Mouse (Mus musculus) neural tube, embryonic 15.5 days (tissue): ENCODE measurements at regions not wholly inside any gene's neighbourhood (a gene's known extent, or its start where the extent isn't known, plus 50 kb on each side); places are given as distances from the start of the nearest gene placed in this dataset.

ENCODE experiments used
- ATAC-seq: fragments of 200-750 bp; cut with Nextera tagmentation; 2 replicates; pipeline ENCODE4 v1.8.0; 2017; ENCODE audit warnings: mild to moderate bottlenecking, moderate TSS enrichment, moderate library complexity; ENCODE audit not compliant: low FRiP score
- H3K27ac ChIP-seq: fragments of 300-500 bp; sonication (generic); replicated peaks from 2 replicates; pipeline ENCODE4 v1.5.1; 2015; ENCODE audit warnings: mild to moderate bottlenecking, inconsistent platforms
- H3K27me3 ChIP-seq: fragments of 300-500 bp; sonication (generic); replicated peaks from 2 replicates; pipeline ENCODE4 v1.6.1; 2015; ENCODE audit warnings: inconsistent platforms
- H3K36me3 ChIP-seq: fragments of 300-500 bp; sonication (generic); 2 replicates; pipeline ENCODE4 v1.6.1; 2015; ENCODE audit warnings: inconsistent platforms
- H3K4me1 ChIP-seq: fragments of 300-500 bp; sonication (generic); 2 replicates; pipeline ENCODE4 v1.6.1; 2015; ENCODE audit warnings: inconsistent platforms
- H3K4me2 ChIP-seq: fragments of 300-500 bp; sonication (generic); 2 replicates; pipeline ENCODE4 v1.6.1; 2015; ENCODE audit warnings: inconsistent platforms, mild to moderate bottlenecking, moderate library complexity
- H3K4me3 ChIP-seq: fragments of 300-500 bp; sonication (generic); replicated peaks from 2 replicates; pipeline ENCODE4 v1.5.1; 2015; ENCODE audit warnings: mild to moderate bottlenecking, inconsistent platforms
- H3K9ac ChIP-seq: fragments of 300-500 bp; sonication (generic); replicated peaks from 2 replicates; pipeline ENCODE4 v1.6.1; 2015; ENCODE audit warnings: mild to moderate bottlenecking, inconsistent platforms
- H3K9me3 ChIP-seq: fragments of 300-500 bp; sonication (generic); replicated peaks from 2 replicates; pipeline ENCODE4 v1.6.1; 2016; ENCODE audit warnings: inconsistent platforms
- WGBS: fragments of 180-500 bp; shearing (Covaris S2); methylation state at CpG from one replicate; pipeline ENCODE4 v1.1.7; 2015; ENCODE audit warnings: mixed read lengths; 5-methylcytosine and 5-hydroxymethylcytosine counted together

DNA sequence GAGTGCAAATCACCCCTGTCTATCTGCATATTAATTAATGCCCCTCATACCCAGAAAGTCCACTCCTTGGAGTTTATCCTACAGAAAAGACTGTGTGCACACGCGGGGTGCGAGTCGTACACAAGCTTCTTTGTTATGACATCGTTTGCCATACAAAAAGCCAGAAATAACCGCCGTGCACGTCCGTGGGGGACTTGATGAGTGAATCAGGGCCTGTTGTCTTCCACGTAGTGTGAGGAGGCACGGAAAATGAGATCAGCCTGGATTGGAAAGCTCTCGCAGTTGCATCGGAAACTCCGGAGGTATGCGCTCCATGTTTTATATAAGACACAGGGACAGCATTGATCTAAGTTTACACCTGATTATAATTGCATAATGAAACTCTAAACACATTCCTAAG lies 120.3 kb downstream of the Etnk1 start:
- H3K27me3 ChIP-seq: no peaks in the 10 kb centered on the region
- no peak overlapping the region for H3K4me2 ChIP-seq
- H3K27ac ChIP-seq: no peak overlapping the region
- no peak overlapping the region for H3K9ac ChIP-seq
- no peak overlapping the region for H3K4me3 ChIP-seq
- H3K36me3 ChIP-seq: no peaks in the 10 kb centered on the region
- H3K4me1 ChIP-seq: no peaks in the 10 kb centered on the region
- ATAC-seq: no peak
- no peaks in the 10 kb centered on the region for H3K9me3 ChIP-seq
- WGBS: 73% methylated on average over 15 of the region's 15 CpGs

DNA sequence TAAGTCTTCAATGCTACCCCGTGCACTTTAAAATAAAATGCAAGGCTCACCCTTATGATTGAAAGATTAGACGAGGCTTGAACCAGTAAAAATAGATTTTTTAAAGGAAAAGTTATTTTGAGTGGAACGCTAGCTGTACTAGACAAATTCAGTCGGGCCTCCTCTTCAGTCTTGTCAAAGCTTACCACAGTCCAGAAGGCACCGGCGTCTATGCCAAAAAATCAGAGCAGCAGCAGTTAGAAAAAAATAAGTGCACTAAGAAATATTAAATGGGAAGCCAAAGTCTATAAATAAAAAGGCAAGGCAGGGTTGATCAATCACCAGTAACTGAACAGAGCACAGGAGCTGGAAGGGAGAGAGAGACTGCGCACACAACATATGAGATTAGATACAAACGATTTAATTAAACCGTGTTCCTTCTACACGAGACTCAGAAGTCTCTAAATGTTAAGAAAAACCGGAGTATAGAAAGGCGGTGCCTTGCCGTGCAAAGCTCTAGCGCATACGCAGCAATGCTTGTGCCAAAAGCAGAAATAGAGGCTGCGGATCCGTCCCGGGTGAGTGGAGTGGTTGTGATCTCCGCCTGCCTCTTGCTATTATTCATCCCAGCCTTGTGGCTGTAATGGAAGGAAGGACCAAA lies 121.6 kb downstream of the Etnk1 start:
- 83% methylated on average over 19 of the region's 19 CpGs for WGBS
- no peaks in the 10 kb centered on the region for H3K36me3 ChIP-seq
- no peak overlapping the region for H3K27ac ChIP-seq
- no peak overlapping the region for H3K4me2 ChIP-seq
- H3K4me3 ChIP-seq: no peak overlapping the region
- no peaks in the 10 kb centered on the region for H3K27me3 ChIP-seq
- no peak overlapping the region for H3K9ac ChIP-seq
- no peaks in the 10 kb centered on the region for H3K4me1 ChIP-seq
- no peak for ATAC-seq
- no peaks in the 10 kb centered on the region for H3K9me3 ChIP-seq

DNA sequence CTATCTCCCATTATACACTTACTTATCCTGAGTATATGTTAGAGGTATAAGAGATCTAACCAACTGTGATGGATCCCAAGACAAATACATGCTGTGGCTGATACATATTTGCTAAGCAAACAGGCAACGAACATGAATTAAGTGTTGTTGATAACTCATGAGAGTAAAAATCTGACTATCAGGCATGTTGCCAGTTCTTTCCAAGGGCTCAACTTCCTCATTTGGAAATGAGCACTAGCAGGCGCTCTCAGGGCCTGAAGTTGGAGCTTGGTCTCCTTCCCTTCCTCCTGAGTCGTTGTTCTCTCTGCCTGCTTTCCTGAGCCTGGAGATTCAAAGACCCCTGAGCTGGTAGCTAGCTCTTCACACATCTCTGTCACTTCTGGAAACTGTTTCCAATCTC lies 126.6 kb downstream of the Etnk1 start:
- Histone ChIP-seq H3K36me3 (no peaks in the 10 kb centered on the region), H3K4me3 (no peak overlapping the region), H3K4me1 (no peaks in the 10 kb centered on the region), H3K4me2 (no peak overlapping the region), H3K9ac (no peak overlapping the region), H3K27me3 (no peaks in the 10 kb centered on the region), H3K27ac (no peak overlapping the region), H3K9me3 (no peaks in the 10 kb centered on the region)
- no peak for ATAC-seq
- 88% methylated on average over 3 of the region's 3 CpGs for WGBS

DNA sequence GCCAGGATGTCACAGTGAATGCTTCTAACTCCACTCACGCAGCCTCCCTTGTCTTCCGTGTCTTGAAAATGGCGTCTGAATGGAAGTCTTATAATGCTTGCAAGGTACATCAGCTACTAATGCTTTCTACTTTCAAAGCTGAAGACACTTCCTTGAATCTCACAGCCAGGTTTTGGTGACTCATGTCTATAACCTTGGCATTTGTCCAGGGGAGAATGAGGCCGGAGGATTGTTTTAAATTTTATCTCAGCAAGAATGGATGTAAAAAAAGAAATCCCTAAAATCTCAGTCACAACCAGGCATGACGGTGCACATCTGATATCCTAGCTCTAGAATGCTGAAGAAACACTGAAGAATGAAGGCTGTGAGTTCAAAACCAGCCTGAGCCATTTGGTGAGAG lies 131.4 kb downstream of the Etnk1 start:
- Histone ChIP-seq H3K4me1 (no peaks in the 10 kb centered on the region), H3K4me3 (no peak overlapping the region), H3K27ac (no peak overlapping the region), H3K4me2 (no peak overlapping the region), H3K27me3 (no peaks in the 10 kb centered on the region), H3K9ac (no peak overlapping the region), H3K9me3 (no peaks in the 10 kb centered on the region), H3K36me3 (no peaks in the 10 kb centered on the region)
- WGBS: 91% methylated on average over 5 of the region's 5 CpGs
- ATAC-seq: no peak

DNA sequence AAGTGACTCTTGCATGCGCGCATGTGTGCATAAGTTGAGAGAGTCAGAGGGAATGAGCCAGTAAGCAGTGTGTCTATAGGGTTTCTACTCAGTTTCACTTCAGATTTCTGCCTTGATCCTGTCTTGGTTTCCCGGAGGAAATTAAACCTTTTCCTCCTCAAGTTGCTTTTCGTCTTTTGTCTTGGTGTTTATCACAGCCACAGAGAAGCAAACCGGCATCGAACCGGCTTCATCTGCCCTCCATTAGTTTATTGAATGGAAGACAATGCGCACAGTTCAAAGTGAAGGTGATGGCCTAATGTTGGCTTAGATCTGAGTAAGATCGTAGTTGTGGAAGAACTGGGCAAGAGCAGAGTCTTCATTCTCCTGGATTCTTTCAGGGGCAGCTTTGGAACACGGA lies 134.4 kb downstream of the Etnk1 start:
- no peak overlapping the region for H3K9ac ChIP-seq
- H3K4me1 ChIP-seq: no peaks in the 10 kb centered on the region
- 97% methylated on average over 10 of the region's 10 CpGs for WGBS
- H3K27me3 ChIP-seq: no peaks in the 10 kb centered on the region
- H3K27ac ChIP-seq: no peak overlapping the region
- H3K9me3 ChIP-seq: no peaks in the 10 kb centered on the region
- H3K36me3 ChIP-seq: no peaks in the 10 kb centered on the region
- H3K4me3 ChIP-seq: no peak overlapping the region
- H3K4me2 ChIP-seq: no peak overlapping the region
- no peak for ATAC-seq

DNA sequence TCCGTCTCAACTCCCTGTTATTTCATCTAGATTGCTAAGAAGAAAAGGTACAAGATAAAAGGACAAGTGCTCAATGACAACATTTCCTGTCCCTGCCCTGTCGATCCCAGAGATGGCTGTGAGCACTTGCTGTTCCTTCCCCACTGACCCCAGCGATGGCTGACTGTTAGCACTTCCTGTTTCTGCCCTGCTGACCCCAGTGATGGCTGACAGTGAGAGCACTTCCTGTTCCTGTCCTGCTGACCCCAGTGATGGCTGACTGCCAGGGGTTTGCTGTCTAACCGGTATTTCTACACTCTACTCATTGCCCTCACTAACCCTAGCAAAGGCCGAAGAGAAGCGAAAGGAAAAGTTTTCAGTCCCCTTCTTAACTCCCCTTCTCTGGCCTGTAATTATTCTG lies 140.3 kb downstream of the Etnk1 start:
- Histone ChIP-seq H3K4me1 (no peaks in the 10 kb centered on the region), H3K36me3 (no peaks in the 10 kb centered on the region), H3K27ac (no peak overlapping the region), H3K9ac (no peak overlapping the region), H3K27me3 (no peaks in the 10 kb centered on the region), H3K9me3 (no peaks in the 10 kb centered on the region), H3K4me2 (no peak overlapping the region), H3K4me3 (no peak overlapping the region)
- WGBS: 78% methylated on average over 6 of the region's 6 CpGs
- no peak for ATAC-seq

DNA sequence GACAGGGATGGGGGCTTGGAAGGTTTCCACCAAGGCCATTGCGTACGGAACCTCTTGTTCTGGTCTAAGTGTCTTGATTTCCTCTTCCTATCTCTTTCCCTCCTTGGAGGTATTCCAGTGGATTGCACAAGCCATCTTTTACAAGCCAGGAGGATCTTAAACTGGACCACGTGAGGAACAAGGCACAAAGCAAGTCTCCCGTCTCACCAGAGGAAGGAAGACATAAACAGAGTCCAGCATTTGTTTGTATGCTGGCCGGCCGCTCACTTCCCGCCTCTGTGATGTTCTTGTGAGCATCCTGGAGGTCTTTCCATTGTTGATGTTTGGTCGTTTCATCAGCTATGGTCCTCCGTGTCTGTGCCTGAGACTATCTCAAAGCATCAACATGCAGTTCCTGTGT lies 148.8 kb downstream of the Etnk1 start:
- H3K9me3 ChIP-seq: no peaks in the 10 kb centered on the region
- H3K9ac ChIP-seq: no peak overlapping the region
- H3K27me3 ChIP-seq: no peaks in the 10 kb centered on the region
- H3K36me3 ChIP-seq: no peaks in the 10 kb centered on the region
- H3K4me2 ChIP-seq: no peak overlapping the region
- H3K4me1 ChIP-seq: no peaks in the 10 kb centered on the region
- ATAC-seq: no peak
- no peak overlapping the region for H3K4me3 ChIP-seq
- WGBS: 85% methylated on average over 9 of the region's 9 CpGs
- no peak overlapping the region for H3K27ac ChIP-seq

DNA sequence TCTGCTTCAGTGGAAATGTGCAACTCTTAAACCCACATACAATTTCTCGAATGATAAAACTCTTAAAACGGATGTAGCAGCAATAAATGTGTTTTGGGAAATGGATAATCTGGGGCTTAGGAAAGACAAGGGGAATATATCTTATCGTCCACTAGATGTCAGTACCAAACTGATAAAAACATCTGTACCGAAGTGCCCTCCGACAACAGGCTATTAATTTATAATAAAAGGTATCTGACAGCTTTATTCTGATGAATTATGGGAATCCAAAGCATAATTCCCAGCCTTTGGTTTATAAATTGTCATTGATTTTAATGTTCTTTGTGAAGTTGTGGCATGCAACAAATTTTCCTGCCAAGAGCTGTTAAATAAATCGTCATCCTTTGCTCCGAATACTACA lies 153.4 kb downstream of the Etnk1 start:
- peak; percentile 59; the same call in 1 of the 2 replicates for ATAC-seq
- 40% methylated on average over 7 of the region's 7 CpGs for WGBS
- no peaks in the 10 kb centered on the region for H3K9me3 ChIP-seq
- no peak overlapping the region for H3K27ac ChIP-seq
- no peak overlapping the region for H3K4me3 ChIP-seq
- peak overlapping the region; percentile 13; the same call in 1 of the 2 replicates for H3K4me2 ChIP-seq
- H3K27me3 ChIP-seq: no peaks in the 10 kb centered on the region
- H3K9ac ChIP-seq: no peak overlapping the region
- no peaks in the 10 kb centered on the region for H3K36me3 ChIP-seq
- peaks cover 6% of the 10 kb centered on the region for H3K4me1 ChIP-seq

DNA sequence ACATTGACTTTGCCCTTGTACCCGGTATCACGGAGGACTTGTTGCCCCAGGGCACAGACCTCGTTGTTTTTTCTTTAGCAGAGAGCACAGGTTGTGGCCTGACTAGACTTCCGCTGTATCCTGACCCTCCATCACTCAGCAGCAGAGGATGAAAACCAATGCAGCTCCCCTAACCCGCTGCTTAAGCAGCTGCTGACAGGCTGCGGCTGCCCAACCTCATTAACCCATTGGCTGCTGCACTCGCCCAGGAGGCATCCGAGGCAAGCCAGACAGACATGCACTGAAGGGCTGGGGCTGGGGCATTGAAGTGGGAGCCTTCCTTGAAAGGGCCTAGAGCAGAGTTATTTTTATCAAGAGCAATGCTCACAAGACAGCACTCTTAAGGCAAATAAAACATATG lies 157.6 kb downstream of the Etnk1 start:
- Histone ChIP-seq H3K27me3 (no peaks in the 10 kb centered on the region), H3K36me3 (no peaks in the 10 kb centered on the region), H3K27ac (no peak overlapping the region), H3K9me3 (no peaks in the 10 kb centered on the region), H3K9ac (peak overlapping the region; percentile 17; the same call in 1 of the 2 replicates), H3K4me3 (no peak overlapping the region), H3K4me1 (peaks cover 6% of the 10 kb centered on the region), H3K4me2 (no peak overlapping the region)
- ATAC-seq: peak; percentile 38; the same call in 1 of the 2 replicates
- 14% methylated on average over 8 of the region's 8 CpGs for WGBS

DNA sequence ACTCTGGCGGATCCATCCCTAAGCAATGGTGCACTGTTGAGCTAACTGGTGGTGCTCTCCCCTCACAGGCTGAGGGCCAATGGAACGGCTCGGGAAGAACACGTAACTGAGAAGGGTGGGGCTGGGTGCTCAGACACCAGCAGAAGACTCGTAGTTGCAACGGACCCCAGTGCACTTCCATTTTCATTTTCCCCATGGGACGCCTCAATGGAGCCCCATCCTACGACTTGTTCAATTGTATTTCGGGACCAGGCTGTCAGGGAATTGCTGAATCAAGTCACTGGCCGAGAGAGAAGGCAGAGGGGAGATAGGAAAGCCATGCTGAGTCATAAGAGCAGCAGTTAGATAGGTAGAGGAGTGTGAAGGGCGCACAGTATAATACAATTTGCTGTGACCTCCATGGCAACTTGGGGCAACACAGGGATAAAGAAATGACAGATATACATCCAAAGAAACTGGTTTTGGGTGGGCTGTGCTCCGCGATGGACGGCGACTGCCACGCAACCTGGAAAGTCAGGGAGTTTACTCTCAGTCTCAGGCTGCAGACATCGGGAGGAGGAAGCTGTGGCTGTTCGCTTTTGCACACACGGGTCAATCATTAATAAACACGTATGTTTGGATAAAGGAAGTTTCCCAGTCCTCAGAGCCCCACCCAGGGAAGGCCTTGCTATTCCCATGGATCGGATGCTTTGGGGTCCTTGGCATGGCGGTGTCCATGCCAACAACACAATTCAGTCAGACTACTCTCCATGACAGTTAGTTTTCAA lies 160.1 kb downstream of the Etnk1 start:
- H3K9ac ChIP-seq: no peak overlapping the region
- H3K27me3 ChIP-seq: no peaks in the 10 kb centered on the region
- no peaks in the 10 kb centered on the region for H3K9me3 ChIP-seq
- WGBS: 79% methylated on average over 22 of the region's 22 CpGs
- no peaks in the 10 kb centered on the region for H3K36me3 ChIP-seq
- peak overlapping the region; percentile 20; the same call in 1 of the 2 replicates for H3K4me2 ChIP-seq
- peaks cover 6% of the 10 kb centered on the region for H3K4me1 ChIP-seq
- H3K27ac ChIP-seq: no peak overlapping the region
- ATAC-seq: no peak
- no peak overlapping the region for H3K4me3 ChIP-seq

DNA sequence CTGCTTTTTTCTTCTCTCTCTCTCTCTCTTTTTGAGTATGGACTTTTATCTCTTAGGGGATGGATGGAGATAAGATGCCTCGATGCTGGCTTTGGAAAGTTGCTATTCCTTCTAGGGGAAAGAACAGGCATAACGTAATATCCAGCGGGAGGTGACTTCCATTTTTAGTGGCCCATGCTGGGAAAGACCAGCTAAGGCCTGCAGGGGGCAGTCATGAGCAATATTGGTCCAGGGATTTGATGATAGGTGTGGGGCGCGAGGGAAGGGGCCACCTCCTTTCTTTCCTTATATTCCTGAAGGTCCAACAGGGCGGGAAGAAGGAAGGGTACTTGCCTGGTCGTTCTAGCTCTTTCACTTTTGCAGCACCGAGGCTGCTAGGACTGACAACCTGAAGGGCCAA lies 160.8 kb downstream of the Etnk1 start:
- H3K4me3 ChIP-seq: no peak overlapping the region
- H3K36me3 ChIP-seq: no peaks in the 10 kb centered on the region
- no peak overlapping the region for H3K9ac ChIP-seq
- H3K27me3 ChIP-seq: no peaks in the 10 kb centered on the region
- peaks cover 6% of the 10 kb centered on the region for H3K4me1 ChIP-seq
- H3K27ac ChIP-seq: no peak overlapping the region
- WGBS: 91% methylated on average over 8 of the region's 8 CpGs
- no peaks in the 10 kb centered on the region for H3K9me3 ChIP-seq
- no peak overlapping the region for H3K4me2 ChIP-seq
- ATAC-seq: no peak

DNA sequence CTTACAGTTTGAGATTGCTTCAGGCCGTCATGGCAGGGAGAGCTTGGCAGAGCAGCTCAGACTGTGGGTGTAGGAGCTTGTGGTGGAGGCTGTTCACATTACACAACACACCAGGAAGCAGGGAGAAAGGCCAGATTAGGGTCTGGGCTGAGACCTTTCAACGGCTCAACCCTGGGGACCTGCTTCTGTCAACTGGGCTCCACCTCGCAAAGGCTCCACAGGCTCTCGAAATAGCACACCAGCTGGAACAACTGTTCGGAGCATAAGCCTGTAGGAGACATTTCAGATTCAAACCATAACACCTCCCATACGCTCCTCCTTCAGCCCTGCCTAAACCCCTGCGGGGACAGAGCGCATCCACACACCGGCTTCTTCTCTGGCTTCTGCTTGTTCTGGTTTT lies 161.2 kb downstream of the Etnk1 start:
- WGBS: 91% methylated on average over 9 of the region's 9 CpGs

More for the DNA sequence above, 161.2 kb downstream of the Etnk1 start:
- Histone ChIP-seq H3K4me1 (peaks cover 6% of the 10 kb centered on the region), H3K36me3 (no peaks in the 10 kb centered on the region), H3K27me3 (no peaks in the 10 kb centered on the region), H3K9ac (no peak overlapping the region), H3K9me3 (no peaks in the 10 kb centered on the region), H3K4me2 (no peak overlapping the region), H3K4me3 (no peak overlapping the region), H3K27ac (no peak overlapping the region)
- no peak for ATAC-seq
